Mouse (Mus musculus) embryonic facial prominence, embryonic 15.5 days (tissue): ENCODE results near the gene Rpl38. TPM values are rescaled to one million over a fixed set of nuclear protein-coding genes. Genes with fewer than 3 reads are reported as not detected.

Experiments used
- ATAC-seq: fragments of 200-750 bp; cut with Nextera tagmentation; 2 replicates; pipeline ENCODE4 v1.8.0; 2017; ENCODE audit warnings: low read depth, moderate TSS enrichment; ENCODE audit not compliant: insufficient number of reproducible peaks, low FRiP score, low TSS enrichment
- H3K27ac ChIP-seq: fragments of 300-500 bp; sonication (generic); replicated peaks from 2 replicates; pipeline ENCODE4 v1.5.1; 2015; ENCODE audit warnings: mild to moderate bottlenecking, inconsistent platforms
- H3K27me3 ChIP-seq: fragments of 300-500 bp; sonication (generic); 2 replicates; pipeline ENCODE4 v1.6.1; 2015; ENCODE audit warnings: inconsistent platforms
- H3K36me3 ChIP-seq: fragments of 300-500 bp; sonication (generic); 2 replicates; pipeline ENCODE4 v1.6.1; 2015; ENCODE audit warnings: mild to moderate bottlenecking, inconsistent platforms
- H3K4me1 ChIP-seq: fragments of 300-500 bp; sonication (generic); 2 replicates; pipeline ENCODE4 v1.6.1; 2015; ENCODE audit warnings: inconsistent platforms
- H3K4me2 ChIP-seq: fragments of 300-500 bp; sonication (generic); replicated peaks from 2 replicates; pipeline ENCODE4 v1.6.1; 2015; ENCODE audit warnings: mild to moderate bottlenecking, inconsistent platforms
- H3K4me3 ChIP-seq: fragments of 300-500 bp; sonication (generic); replicated peaks from 2 replicates; pipeline ENCODE4 v1.5.1; 2015; ENCODE audit warnings: mild to moderate bottlenecking, inconsistent platforms
- H3K9ac ChIP-seq: fragments of 300-500 bp; sonication (generic); 2 replicates; pipeline ENCODE4 v1.6.1; 2015; ENCODE audit warnings: inconsistent platforms
- H3K9me3 ChIP-seq: fragments of 300-500 bp; sonication (generic); replicated peaks from 2 replicates; pipeline ENCODE4 v1.6.1; 2016; ENCODE audit warnings: inconsistent platforms
- WGBS: fragments of 180-500 bp; shearing (Covaris S2); methylation state at CpG from one replicate; pipeline ENCODE4 v1.1.7; 2015; 5-methylcytosine and 5-hydroxymethylcytosine counted together
- polyA plus RNA-seq: library from polyadenylated mRNA; unstranded; fragments of >200 nt; fragmentation: Nextera tagmentation; extraction: Ambion mirVana; gene quantifications from 2 replicates; pipeline ENCODE4 v1.2.1, GENCODE M21; 2015

Gene Rpl38
- polyA plus RNA-seq, 1 experiment from 2014 or later = 1,020 TPM

GRCm38 (mm10) chr11:114691454-114692182, 23.3 kb downstream of the Rpl38 start:
- Histone ChIP-seq H3K27ac (no peak overlapping the region), H3K9ac (no peak overlapping the region), H3K27me3 (no peaks in the 10 kb centered on the region), H3K4me3 (no peak overlapping the region), H3K4me1 (peaks cover 11% of the 10 kb centered on the region), H3K4me2 (no peak overlapping the region), H3K36me3 (peaks cover 13% of the 10 kb centered on the region), H3K9me3 (no peaks in the 10 kb centered on the region)
- WGBS = 50% methylated on average over 6 of the region's 6 CpGs
- ATAC-seq = peak; percentile 39

GRCm38 (mm10) chr11:114692601-114693000, 24.3 kb downstream of the Rpl38 start:
- 43% methylated on average over 7 of the region's 7 CpGs for WGBS
- Histone ChIP-seq H3K9ac (no peak overlapping the region), H3K4me1 (peaks cover 9% of the 10 kb centered on the region), H3K36me3 (peaks cover 19% of the 10 kb centered on the region), H3K27me3 (no peaks in the 10 kb centered on the region), H3K4me3 (no peak overlapping the region), H3K9me3 (no peaks in the 10 kb centered on the region), H3K27ac (0 out of 2 replicates have a peak overlapping the region, but pooled peaks have one; percentile 1), H3K4me2 (no peak overlapping the region)
- no peak for ATAC-seq

- Histone ChIP-seq H3K36me3 (peaks cover 19% of the 10 kb centered on the region), H3K4me2 (no peak overlapping the region), H3K9ac (no peak overlapping the region), H3K4me1 (peaks cover 4% of the 10 kb centered on the region), H3K27ac (no peak overlapping the region), H3K27me3 (no peaks in the 10 kb centered on the region), H3K4me3 (no peak overlapping the region), H3K9me3 (no peaks in the 10 kb centered on the region)
- 91% methylated on average over 6 of the region's 6 CpGs for WGBS
- no peak for ATAC-seq
These were observed 25.1 kb downstream of the Rpl38 start for GRCm38 (mm10) chr11:114693456-114693855.

DNA sequence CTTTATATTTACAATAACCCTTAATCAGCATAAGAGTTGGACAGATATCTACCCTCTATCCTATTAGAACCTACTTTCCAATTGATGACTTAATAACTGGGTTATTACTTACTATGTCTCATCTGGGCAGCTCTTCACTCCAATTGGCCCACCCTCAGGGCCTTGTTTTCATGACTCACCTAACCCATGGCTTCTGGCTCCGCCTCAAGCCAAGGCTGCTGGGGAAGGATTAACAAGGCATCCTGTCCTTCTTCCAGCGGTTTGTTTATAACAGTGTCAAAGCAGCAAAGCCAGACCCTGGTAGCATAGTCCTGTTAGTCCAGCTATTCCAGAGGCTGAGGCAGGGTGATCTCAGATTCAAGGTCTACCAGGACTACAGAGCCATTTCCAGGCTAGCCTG, 26.1 kb downstream of the Rpl38 start:
- Histone ChIP-seq H3K4me1 (peaks cover 7% of the 10 kb centered on the region), H3K27ac (no peak overlapping the region), H3K4me3 (no peak overlapping the region), H3K9ac (no peak overlapping the region), H3K4me2 (no peak overlapping the region), H3K36me3 (peaks cover 20% of the 10 kb centered on the region), H3K9me3 (no peaks in the 10 kb centered on the region), H3K27me3 (no peaks in the 10 kb centered on the region)
- WGBS = 79% methylated on average over 2 of the region's 2 CpGs
- ATAC-seq = no peak

- Histone ChIP-seq H3K27ac (no peak overlapping the region), H3K4me1 (peaks cover 14% of the 10 kb centered on the region; the same call in 1 of the 2 replicates), H3K9me3 (no peaks in the 10 kb centered on the region), H3K27me3 (no peaks in the 10 kb centered on the region), H3K36me3 (peaks cover 11% of the 10 kb centered on the region; the same call in 1 of the 2 replicates), H3K4me2 (no peak overlapping the region), H3K9ac (no peak overlapping the region), H3K4me3 (no peak overlapping the region)
- WGBS = 79% methylated on average over 7 of the region's 7 CpGs
- no peak for ATAC-seq
These were observed 30.2 kb downstream of the Rpl38 start for GRCm38 (mm10) chr11:114698496-114698895.

DNA sequence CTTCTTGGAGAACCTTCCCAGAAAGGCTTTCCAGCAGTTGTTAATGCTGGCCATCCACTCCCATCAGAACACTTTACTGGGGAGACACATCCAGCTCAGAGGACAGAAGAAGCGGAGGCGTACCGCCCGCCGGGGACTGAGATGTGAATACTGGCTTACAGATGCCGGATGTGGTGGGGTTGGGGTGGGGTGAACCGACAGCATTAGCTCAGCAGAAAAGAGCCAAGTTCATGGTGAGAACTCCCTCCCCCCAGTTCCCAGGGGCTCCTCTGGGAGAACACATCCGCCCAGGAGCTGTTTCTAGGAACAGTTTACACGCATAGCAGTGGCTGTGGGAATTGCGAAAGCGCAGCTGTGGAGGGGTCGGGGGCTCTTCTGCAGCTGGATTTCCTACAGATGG, 31.2 kb downstream of the Rpl38 start:
- Histone ChIP-seq H3K36me3 (peaks cover 11% of the 10 kb centered on the region; the same call in 1 of the 2 replicates), H3K27me3 (no peaks in the 10 kb centered on the region), H3K9me3 (no peaks in the 10 kb centered on the region), H3K9ac (no peak overlapping the region), H3K4me1 (peaks cover 24% of the 10 kb centered on the region), H3K27ac (0 out of 2 replicates have a peak overlapping the region, but pooled peaks have one; percentile 22), H3K4me3 (no peak overlapping the region), H3K4me2 (no peak overlapping the region)
- 53% methylated on average over 12 of the region's 12 CpGs for WGBS
- peak; percentile 60; the same call in 1 of the 2 replicates for ATAC-seq

- ATAC-seq = no peak
- H3K9ac ChIP-seq = no peak overlapping the region
- H3K4me2 ChIP-seq = no peak overlapping the region
- H3K27me3 ChIP-seq = no peaks in the 10 kb centered on the region
- H3K4me1 ChIP-seq = peaks cover 27% of the 10 kb centered on the region
- no peak overlapping the region for H3K27ac ChIP-seq
- H3K36me3 ChIP-seq = 0 out of 2 replicates have a peak, but pooled peaks cover 5% of the 10 kb centered on the region
- 79% methylated on average over 15 of the region's 15 CpGs for WGBS
- H3K4me3 ChIP-seq = no peak overlapping the region
- H3K9me3 ChIP-seq = no peaks in the 10 kb centered on the region
These were observed 34.1 kb downstream of the Rpl38 start for GRCm38 (mm10) chr11:114702311-114702995.

GRCm38 (mm10) chr11:114702996-114703361, 34.7 kb downstream of the Rpl38 start:
- H3K4me1 ChIP-seq = peaks cover 27% of the 10 kb centered on the region
- no peak for ATAC-seq
- H3K9me3 ChIP-seq = no peaks in the 10 kb centered on the region
- H3K27ac ChIP-seq = no peak overlapping the region
- 81% methylated on average over 6 of the region's 6 CpGs for WGBS
- no peaks in the 10 kb centered on the region for H3K27me3 ChIP-seq
- H3K9ac ChIP-seq = no peak overlapping the region
- no peak overlapping the region for H3K4me3 ChIP-seq
- peaks cover 5% of the 10 kb centered on the region; the same call in 1 of the 2 replicates for H3K36me3 ChIP-seq
- no peak overlapping the region for H3K4me2 ChIP-seq

DNA sequence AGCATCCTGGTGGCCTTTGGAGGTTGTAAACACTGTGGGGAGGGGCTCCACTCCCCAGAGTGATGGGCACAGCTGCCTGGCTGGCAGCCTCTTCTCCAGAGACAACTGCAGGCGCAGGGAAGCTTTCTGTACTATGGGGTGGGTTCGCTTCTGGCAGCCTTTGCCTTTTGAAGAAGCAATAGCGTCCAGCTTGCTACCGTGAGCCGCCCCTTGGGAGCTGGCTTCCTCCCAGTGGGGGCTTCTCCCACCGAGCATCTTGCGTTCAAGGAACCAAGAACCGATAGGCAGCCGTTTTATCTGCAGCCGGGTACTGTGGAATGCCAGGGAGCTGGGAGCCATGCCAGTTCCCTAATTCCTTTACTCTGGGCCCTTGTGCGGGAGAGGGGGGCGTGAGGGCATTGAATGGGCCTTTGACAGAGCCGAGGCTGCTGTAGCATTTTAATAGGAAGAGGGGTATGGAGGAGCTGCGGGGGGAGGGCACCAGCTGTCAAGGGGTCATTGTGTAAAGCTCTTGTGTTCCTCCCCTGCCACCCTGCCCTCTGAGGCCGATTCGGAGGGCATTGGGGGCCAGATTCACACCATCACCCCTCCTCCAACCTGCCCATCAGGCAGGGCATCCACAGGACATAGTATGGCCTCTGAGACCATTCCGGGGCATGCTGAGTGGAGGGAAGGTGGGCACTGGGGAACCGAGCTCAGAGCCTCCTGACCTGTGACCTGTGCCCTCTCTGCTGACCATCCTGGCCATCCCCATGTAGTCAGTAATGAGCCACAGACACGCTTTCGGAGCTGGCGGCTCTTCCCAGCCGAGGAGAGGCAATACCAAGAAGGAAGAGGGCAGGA, 36.0 kb downstream of the Rpl38 start:
- no peaks in the 10 kb centered on the region for H3K27me3 ChIP-seq
- 36% methylated on average over 22 of the region's 22 CpGs for WGBS
- peak overlapping the region; percentile 65 for H3K27ac ChIP-seq
- H3K4me3 ChIP-seq = no peak overlapping the region
- H3K9ac ChIP-seq = no peak overlapping the region
- peaks cover 26% of the 10 kb centered on the region for H3K4me1 ChIP-seq
- H3K9me3 ChIP-seq = no peaks in the 10 kb centered on the region
- H3K36me3 ChIP-seq = peaks cover 11% of the 10 kb centered on the region; the same call in 1 of the 2 replicates
- 0 out of 2 replicates have a peak overlapping the region, but pooled peaks have one; percentile 18 for H3K4me2 ChIP-seq
- 0 out of 2 replicates have a peak, but pooled peaks have one; percentile 58 for ATAC-seq

GRCm38 (mm10) chr11:114706358-114706757, 38.0 kb downstream of the Rpl38 start:
- no peak for ATAC-seq

GRCm38 (mm10) chr11:114711393-114711792, 43.1 kb downstream of the Rpl38 start:
- H3K9me3 ChIP-seq = no peaks in the 10 kb centered on the region
- H3K4me3 ChIP-seq = no peak overlapping the region
- no peak overlapping the region for H3K9ac ChIP-seq
- H3K27me3 ChIP-seq = no peaks in the 10 kb centered on the region
- H3K36me3 ChIP-seq = peaks cover 26% of the 10 kb centered on the region
- H3K27ac ChIP-seq = no peak overlapping the region
- H3K4me1 ChIP-seq = no peaks in the 10 kb centered on the region
- 93% methylated on average over 3 of the region's 3 CpGs for WGBS
- no peak overlapping the region for H3K4me2 ChIP-seq
- ATAC-seq = no peak

More at GRCm38 (mm10) chr11:114706358-114706757, 38.0 kb downstream of the Rpl38 start:
- Histone ChIP-seq H3K27me3 (no peaks in the 10 kb centered on the region), H3K4me3 (no peak overlapping the region), H3K4me2 (no peak overlapping the region), H3K4me1 (peaks cover 20% of the 10 kb centered on the region), H3K36me3 (peaks cover 20% of the 10 kb centered on the region), H3K9me3 (no peaks in the 10 kb centered on the region), H3K27ac (no peak overlapping the region), H3K9ac (no peak overlapping the region)
- WGBS = 79% methylated on average over 5 of the region's 5 CpGs
